Mouse (Mus musculus): ENCODE data around the gene Vmn2r36.
"Not testable (repeated sequence)": the region's sequence is repeated elsewhere in the genome, so short reads cannot be mapped to it uniquely, and the experiment has no call there.

Vmn2r36 gene

GRCm38 (mm10) chr7:7902395-7902794 is at the start of gene Vmn2r36:
Vmn2r36 (minus strand) TSS chr7:7902495.
- not testable (repeated sequence) for DNase-seq (ENCODE audit: inconsistent age in 2 of 2, low spot score in 1 of 2)
